Mouse (Mus musculus) central nervous system, embryonic 11.5 days (tissue): ENCODE measurements around the gene Gm17535. TPM values are rescaled to one million over a fixed set of nuclear protein-coding genes. Genes with fewer than 3 reads are reported as not detected.

Experiments
- polyA plus RNA-seq: library from polyadenylated mRNA; depleted of rRNA; stranded (reverse); fragments of >200 nt; gene quantifications from 2 replicates; pipeline ENCODE4 v1.2.3, GENCODE M21; 2012; rRNA removed

The Gm17535 gene
- not detected in 2 replicates for polyA plus RNA-seq

DNA sequence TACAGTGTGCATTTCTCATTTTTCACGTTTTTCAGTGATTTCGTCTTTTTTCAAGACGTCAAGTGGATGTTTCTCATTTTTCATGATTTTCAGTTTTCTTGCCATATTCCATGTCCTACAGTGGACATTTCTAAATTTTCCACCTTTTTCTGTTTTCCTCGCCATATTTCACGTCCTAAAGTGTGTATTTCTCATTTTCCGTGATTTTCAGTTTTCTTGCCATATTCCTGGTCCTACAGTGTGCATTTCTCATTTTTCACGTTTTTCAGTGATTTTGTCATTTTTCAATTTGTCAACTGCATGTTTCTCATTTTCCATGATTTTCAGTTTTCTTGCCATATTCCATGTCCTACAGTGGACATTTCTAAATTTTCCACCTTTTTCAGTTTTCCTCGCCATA lies at the start of gene Gm17535:
Gene Gm17535, plus strand, starts transcription at position 301 of the 400 bp plus-strand sequence.

DNA sequence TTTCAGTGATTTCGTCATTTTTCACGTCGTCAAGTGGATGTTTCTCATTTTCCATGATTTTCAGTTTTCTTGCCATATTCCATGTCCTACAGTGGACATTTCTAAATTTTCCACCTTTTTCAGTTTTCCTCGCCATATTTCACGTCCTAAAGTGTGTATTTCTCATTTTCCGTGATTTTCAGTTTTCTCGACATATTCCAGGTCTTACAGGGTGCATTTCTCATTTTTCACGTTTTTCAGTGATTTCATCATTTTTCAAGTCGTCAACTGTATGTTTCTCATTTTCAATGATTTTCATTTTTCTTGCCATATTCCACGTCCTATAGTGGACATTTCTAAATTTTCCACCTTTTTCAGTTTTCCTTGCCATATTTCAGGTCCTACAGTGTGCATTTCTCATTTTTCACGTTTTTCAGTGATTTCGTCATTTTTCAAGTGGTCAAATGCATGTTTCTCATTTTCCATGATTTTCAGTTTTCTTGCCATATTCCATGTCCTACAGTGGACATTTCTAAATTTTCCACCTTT lies 33.9 kb upstream of the Gm17535 start, which contains the start of gene Gm10722:
Gene Gm10722, plus strand, starts transcription at position 478 of the 528 bp plus-strand sequence.

DNA sequence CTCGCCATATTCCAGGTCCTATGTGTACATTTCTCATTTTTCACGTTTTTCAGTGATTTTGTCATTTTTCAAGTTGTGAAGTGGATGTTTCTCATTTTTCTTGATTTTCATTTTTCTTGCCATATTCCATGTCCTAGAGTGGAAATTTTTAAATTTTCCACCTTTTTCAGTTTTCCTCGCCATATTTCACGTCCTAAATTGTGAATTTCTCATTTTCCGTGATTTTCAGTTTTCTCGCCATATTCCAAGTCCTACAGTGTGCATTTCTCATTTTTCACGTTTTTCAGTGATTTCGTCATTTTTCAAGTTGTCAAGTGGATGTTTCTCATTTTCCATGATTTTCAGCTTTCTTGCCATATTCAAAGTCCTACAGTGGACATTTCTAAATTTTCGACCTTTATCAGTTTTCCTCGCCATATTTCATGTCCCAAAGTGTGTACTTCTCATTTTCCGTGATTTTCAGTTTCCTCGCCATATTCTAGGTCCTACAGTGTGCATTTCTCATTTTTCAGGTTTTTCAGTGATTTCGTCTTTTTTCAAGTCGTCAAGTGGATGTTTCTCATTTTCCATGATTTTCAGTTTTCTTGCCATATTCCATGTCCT lies 31.5 kb upstream of the Gm17535 start, which contains the start of gene Gm11168:
Gene Gm11168, plus strand, starts transcription at position 553 of the 603 bp plus-strand sequence.

DNA sequence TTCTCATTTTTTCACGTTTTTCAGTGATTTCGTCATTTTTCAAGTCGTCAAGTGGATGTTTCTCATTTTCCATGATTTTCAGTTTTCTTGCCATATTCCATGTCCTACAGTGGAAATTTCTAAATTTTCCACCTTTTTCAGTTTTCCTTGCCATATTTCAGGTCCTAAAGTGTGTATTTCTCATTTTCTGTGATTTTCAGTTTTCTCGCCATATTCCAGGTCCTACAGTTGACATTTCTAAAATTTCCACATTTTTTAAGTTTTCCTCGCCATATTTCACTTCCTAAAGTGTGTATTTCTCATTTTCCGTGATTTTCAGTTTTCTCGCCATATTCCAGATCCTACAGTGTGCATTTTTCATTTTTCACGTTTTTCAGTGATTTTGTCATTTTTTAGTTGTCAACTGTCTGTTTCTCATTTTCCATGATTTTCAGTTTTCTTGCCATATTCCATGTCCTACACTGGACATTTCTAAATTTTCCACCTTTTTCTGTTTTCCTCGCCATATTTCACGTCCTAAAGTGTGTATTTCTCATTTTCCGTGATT lies 21.6 kb upstream of the Gm17535 start, which contains the start of gene Gm10721:
Gene Gm10721, plus strand, starts transcription at position 408 of the 547 bp plus-strand sequence.

DNA sequence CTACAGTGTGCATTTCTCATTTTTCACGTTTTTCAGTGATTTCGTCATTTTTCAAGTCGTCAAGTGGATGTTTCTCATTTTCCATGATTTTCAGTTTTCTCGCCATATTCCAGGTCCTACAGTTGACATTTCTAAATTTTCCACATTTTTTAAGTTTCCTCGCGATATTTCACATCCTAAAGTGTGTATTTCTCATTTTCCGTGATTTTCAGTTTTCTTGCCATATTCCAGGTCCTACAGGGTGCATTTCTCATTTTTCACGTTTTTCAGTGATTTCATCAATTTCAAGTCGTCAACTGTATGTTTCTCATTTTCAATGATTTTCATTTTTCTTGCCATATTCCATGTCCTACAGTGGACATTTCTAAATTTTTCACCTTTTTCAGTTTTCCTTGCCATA lies 19.0 kb upstream of the Gm17535 start, which contains the start of gene Gm10720:
Gene Gm10720, plus strand, starts transcription at position 301 of the 400 bp plus-strand sequence.

DNA sequence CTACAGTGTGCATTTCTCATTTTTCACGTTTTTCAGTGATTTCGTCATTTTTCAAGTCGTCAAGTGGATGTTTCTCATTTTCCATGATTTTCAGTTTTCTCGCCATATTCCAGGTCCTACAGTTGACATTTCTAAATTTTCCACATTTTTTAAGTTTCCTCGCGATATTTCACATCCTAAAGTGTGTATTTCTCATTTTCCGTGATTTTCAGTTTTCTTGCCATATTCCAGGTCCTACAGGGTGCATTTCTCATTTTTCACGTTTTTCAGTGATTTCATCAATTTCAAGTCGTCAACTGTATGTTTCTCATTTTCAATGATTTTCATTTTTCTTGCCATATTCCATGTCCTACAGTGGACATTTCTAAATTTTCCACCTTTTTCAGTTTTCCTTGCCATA lies 17.3 kb upstream of the Gm17535 start, which contains the start of gene Gm10719:
Gene Gm10719, plus strand, starts transcription at position 301 of the 400 bp plus-strand sequence.

DNA sequence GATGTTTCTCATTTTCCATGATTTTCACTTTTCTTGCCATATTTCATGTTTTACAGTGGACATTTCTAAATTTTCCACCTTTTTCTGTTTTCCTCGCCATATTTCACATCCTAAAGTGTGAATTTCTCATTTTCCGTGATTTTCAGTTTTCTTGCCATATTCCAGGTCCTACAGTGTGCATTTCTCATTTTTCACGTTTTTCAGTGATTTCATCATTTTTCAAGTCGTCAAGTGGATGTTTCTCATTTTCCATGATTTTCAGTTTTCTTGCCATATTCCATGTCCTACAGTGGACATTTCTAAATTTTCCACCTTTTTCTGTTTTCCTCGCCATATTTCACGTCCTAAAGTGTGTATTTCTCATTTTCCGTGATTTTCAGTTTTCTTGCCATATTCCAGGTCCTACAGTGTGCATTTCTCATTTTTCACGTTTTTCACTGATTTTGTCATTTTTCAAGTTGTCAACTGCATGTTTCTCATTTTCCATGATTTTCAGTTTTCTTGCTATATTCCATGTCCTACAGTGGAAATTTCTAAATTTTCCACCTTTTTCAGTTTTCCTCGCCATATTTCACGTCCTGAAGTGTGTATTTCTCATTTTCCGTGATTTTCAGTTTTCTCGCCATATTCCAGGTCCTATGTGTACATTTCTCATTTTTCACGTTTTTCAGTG lies 11.0 kb upstream of the Gm17535 start, which contains the start of gene Gm10718:
Gene Gm10718, plus strand, starts transcription at position 236 of the 673 bp plus-strand sequence.

DNA sequence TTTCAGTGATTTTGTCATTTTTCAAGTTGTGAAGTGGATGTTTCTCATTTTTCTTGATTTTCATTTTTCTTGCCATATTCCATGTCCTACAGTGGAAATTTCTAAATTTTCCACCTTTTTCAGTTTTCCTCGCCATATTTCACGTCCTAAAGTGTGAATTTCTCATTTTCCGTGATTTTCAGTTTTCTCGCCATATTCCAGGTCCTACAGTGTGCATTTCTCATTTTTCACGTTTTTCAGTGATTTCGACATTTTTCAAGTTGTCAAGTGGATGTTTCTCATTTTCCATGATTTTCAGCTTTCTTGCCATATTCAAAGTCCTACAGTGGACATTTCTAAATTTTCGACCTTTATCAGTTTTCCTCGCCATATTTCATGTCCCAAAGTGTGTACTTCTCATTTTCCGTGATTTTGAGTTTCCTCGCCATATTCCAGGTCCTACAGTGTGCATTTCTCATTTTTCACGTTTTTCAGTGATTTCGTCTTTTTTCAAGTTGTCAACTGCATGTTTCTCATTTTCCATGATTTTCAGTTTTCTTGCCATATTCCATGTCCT lies 9.4 kb upstream of the Gm17535 start, which contains the start of gene Gm10717:
Gene Gm10717, plus strand, starts transcription at position 506 of the 556 bp plus-strand sequence.

DNA sequence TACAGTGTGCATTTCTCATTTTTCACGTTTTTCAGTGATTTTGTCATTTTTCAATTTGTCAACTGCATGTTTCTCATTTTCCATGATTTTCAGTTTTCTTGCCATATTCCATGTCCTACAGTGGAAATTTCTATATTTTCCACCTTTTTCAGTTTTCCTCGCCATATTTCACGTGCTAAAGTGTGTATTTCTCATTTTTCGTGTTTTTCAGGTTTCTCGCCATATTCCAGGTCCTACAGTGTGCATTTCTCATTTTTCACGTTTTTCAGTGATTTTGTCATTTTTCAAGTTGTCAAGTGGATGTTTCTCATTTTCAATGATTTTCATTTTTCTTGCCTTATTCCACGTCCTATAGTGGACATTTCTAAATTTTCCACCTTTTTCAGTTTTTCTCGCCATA lies 2.2 kb downstream of the Gm17535 start, which contains the start of gene Gm10715:
Gene Gm10715, plus strand, starts transcription at position 301 of the 400 bp plus-strand sequence.

Other genes with a start within 250 kb of the Gm17535 start
- gene Gm10722, start 33.7 kb upstream of the Gm17535 start, polyA plus RNA-seq = not detected in 2 replicates
- gene Gm11168, start 31.3 kb upstream of the Gm17535 start, polyA plus RNA-seq = not detected in 2 replicates
- 0.10 TPM in 1 of 2 replicates, not detected in the other for gene Gm10721, start 21.5 kb upstream of the Gm17535 start, polyA plus RNA-seq
- gene Gm10720, start 18.9 kb upstream of the Gm17535 start, polyA plus RNA-seq = not detected in 2 replicates
- 0.14 TPM in 1 of 2 replicates, not detected in the other for gene Gm10719, start 17.2 kb upstream of the Gm17535 start, polyA plus RNA-seq
- 0.41 TPM in 1 of 2 replicates, not detected in the other for gene Gm10718, start 11.1 kb upstream of the Gm17535 start, polyA plus RNA-seq
- gene Gm10717, start 9.2 kb upstream of the Gm17535 start, polyA plus RNA-seq = not detected in 2 replicates
- gene Gm10715, start 2.3 kb downstream of the Gm17535 start, polyA plus RNA-seq = not detected in 2 replicates